Mouse (Mus musculus) telencephalon, adult 2 months (tissue): ENCODE data around the gene Pbxip1.

Source experiments
- DNase-seq: peaks from one replicate; pipeline ENCODE4 v3.0.0-alpha.2; 2011; ENCODE audit warnings: low read depth, low spot score

Pbxip1 gene

DNA sequence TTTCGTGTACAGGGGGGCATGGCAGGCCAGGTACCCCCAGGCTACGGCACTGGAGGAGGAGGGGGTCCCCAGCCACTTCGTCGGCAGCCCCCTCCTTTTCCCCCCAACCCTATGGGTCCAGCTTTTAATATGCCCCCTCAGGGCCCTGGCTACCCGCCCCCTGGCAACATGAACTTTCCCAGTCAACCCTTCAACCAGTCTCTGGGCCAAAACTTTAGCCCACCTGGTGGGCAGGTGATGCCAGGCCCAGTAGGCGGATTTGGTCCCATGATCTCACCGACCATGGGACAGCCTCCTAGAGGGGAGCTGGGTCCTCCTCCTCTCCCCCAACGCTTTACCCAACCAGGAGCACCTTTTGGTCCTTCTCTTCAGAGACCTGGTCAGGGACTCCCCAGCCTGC is 3.9 kb upstream of the Pbxip1 start:
- no peak for DNase-seq

- DNase-seq, result no peak
Observed at GRCm38 (mm10) chr3:89434532-89434931, 2.0 kb upstream of the Pbxip1 start.

DNA sequence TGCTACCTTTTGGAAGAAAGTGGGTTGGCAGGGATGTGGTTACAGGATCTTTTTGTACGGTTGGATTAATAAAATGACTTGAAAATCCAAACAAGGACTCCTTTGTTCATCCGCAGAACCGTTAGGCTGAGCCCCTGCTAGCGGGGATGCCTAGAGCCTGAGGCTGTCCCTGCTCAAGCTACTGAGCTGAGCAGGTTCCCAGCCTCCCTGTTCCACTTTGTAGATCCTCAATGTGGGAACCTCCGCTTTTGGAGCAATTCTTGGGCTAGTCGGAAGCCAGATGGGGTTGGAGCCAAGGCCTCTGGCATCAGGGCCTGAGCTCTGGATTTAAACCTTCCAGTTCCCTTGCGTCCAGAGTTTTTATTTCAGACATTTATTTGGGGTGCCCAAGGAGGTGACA is 1.5 kb upstream of the Pbxip1 start:
- no peak for DNase-seq

GRCm38 (mm10) chr3:89437269-89437668 is 763 bp downstream of the Pbxip1 start:
- DNase-seq, result no peak

DNA sequence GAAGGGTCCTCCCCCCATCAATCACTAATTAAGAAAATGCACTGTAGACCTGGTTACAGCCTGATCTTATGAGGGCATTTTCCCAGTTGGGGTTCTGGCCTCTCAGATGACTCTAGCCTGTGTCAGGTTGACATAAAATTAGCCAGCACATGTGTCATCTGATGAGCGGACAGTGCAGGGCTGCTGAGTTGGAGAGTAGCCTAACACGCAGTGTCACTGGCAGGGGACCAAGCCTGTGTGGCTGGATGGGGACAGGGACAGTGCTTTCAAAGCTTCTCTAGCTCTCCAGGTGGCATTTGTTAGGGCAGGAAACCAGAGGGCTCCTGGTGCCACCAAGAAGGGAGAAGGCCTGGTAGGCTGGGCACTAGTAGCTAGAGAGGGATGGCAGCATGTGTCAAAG is 4.2 kb downstream of the Pbxip1 start:
- DNase-seq, result no peak

GRCm38 (mm10) chr3:89448720-89449537 is 12.4 kb downstream of the Pbxip1 start:
- DNase-seq, result no peak

DNA sequence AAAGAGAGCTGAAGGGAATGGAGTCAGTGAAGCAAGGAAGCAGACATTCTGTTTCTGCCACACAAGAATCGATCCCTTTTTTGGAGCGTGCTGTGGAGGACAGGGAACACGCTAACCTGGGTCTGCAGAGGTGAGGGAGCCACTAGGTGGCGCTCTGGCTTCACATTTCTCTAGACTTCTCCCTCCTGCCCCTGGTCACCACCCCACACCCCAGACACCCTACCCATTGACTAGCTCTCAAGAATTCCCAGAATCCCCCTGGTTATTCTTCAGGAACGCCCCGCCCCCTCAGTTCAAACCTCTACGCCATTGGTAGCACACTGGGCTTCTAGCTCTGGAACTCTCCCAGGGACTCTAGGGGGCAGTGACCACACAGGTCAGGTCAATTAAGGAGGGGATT is 13.0 kb downstream of the Pbxip1 start:
- no peak for DNase-seq

DNA sequence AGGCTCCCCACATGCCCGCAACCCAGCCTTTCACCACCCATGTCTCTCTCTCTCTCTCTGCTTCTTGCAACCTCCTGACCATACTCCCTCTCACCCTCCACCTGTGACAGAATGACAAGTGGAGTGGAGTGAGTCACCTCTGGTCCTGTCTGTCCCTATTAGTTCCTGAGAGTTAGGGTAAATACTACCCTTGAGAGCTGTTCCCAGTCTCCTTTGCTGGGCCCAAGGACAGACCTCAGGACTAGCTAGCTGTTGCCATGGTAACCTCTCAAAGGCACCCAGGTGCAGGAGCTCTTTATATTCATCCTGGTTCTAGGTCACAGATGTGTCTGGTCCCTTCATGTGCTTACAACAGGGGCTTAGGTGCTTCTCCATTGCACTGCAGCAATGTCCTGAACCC is 15.4 kb downstream of the Pbxip1 start:
- DNase-seq, result no peak

GRCm38 (mm10) chr3:89454401-89455177 is 18.1 kb downstream of the Pbxip1 start, which contains the start of gene Pmvk:
Gene Pmvk, plus strand, starts transcription at chr3:89454541.
- no peak for DNase-seq

GRCm38 (mm10) chr3:89455786-89456285 is 19.3 kb downstream of the Pbxip1 start:
- no peak for DNase-seq

- no peak for DNase-seq
Observed at GRCm38 (mm10) chr3:89456726-89457665, 20.5 kb downstream of the Pbxip1 start.

DNA sequence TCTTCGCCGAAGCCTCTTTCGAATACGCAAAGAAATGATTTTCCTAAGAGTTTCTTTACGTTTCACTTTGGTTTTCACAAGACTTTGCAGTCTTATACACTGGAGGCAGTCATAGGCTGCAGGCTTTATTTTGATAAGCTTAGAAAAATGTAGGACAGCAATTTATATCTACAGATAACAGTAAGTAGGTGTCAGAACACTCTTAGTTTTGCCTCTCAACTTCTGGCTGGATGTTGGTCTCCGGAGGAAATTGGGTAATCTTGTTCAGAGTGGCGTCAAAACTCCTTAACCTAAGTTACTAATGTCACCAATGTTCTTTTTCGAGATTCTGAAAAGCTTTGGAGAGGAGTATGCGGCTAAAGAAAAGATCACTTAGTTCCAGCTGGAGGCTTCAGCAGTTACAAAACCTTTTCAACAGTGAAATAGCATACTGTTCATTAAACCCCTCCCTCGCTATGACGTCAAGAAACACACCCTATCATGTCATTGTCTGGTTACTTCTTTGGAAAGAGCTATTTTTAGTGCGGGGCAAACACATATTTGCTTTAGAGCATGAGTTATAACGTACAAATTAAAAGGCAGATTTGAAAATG is 22.0 kb downstream of the Pbxip1 start:
- no peak for DNase-seq

DNA sequence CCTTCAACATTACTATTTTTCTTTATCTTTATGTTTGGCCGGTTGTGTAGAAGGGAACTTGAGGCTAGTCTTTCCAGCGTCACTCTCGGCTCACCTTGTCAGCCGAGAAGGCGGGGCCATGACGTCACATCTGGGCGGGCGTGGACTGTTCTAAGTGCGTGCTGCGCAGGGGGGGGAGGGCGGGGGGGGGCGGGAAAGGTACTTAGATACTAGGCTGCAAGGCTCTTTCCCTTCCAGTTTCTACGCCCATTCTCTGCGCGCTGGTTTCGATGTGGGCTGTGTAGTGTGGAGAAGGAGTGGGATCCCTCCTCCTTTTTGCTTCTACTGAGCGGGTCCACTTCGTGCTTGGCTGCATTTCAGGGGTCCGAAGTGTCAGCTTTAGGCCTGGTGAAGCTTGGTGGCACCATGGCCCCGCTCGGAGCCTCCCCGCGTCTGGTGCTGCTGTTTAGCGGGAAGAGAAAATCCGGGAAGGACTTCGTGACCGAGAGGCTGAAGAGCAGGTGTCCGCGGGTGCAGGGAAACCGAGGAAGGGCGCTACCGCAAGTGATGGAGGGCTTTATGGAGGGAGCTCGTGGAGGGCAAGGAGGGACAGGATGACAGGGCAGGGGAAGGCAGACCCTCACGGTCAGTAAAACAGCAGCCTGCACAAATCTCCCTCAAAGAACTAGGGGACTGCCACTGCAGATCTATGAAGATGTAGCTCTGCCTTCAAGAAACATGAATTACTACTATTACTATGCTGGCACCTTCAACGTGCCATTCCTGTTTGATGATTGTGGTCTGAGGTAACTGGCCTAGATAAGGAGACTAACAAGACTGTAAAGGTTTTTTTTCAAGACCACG is 22.7 kb downstream of the Pbxip1 start:
- DNase-seq, result peak; percentile 87

- DNase-seq, result no peak
Observed at GRCm38 (mm10) chr3:89468268-89468667, 31.8 kb downstream of the Pbxip1 start.

- DNase-seq, result no peak
Observed at GRCm38 (mm10) chr3:89472280-89472679, 35.8 kb downstream of the Pbxip1 start.

DNA sequence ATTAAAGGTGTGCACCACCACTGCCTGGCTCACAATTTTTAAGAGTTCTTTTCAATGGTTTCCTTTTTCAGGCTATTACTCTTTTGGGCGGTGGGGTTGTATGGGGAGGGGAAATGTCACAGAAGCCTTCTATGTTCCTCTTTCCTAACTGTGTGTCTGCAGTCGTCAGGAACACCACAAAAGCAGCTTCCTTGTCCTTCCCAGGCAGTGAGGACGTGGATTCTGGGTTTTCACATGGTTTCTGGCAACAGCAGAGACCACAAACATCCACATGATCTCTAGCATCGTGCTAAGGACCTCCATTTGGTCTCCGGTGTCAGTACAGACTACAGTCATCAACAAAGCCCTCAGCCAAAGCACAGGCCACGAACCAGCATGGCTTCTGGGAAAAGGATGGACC is 37.3 kb downstream of the Pbxip1 start:
- no peak for DNase-seq

- no peak for DNase-seq
Observed at GRCm38 (mm10) chr3:89479055-89479454, 42.5 kb downstream of the Pbxip1 start.

GRCm38 (mm10) chr3:89481488-89481887 is 45.0 kb downstream of the Pbxip1 start:
- no peak for DNase-seq

DNA sequence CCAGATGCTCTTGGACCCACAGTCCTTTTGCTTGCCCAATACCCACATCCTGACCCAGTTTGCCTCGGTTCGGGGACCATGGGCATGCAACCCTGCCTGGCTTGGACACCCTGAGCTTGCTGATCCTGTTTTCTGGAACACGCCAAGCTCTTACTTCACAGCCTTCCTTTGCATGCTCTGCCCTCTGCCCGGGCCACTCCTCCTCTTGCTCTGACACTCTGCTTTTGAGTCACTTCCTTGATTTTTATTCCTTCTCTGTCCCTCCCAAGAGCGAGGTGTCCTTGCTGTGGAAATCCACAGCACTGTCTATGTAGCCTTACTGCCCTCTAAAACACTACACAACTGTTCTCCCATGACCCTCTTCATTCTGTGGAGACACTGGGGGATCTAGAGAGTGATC is 45.7 kb downstream of the Pbxip1 start:
- no peak for DNase-seq
